Mouse (Mus musculus) stomach, embryonic 16.5 days (tissue): ENCODE data around the gene Paics. TPM values are rescaled to one million over a fixed set of nuclear protein-coding genes. Genes with fewer than 3 reads are reported as not detected.

ENCODE experiments used
- ATAC-seq: fragments of 200-750 bp; cut with Nextera tagmentation; 2 replicates; pipeline ENCODE4 v1.8.0; 2017; ENCODE audit warnings: moderate number of reproducible peaks, moderate TSS enrichment; ENCODE audit not compliant: insufficient read depth, low FRiP score
- H3K27ac ChIP-seq: fragments of 300-500 bp; sonication (generic); 2 replicates; pipeline ENCODE4 v1.5.1; 2014; ENCODE audit warnings: low read length
- H3K27me3 ChIP-seq: fragments of 300-500 bp; sonication (generic); 2 replicates; pipeline ENCODE4 v1.6.1; 2014; ENCODE audit warnings: low read length, control low read depth, mixed read lengths; ENCODE audit not compliant: control insufficient read depth, insufficient read depth
- H3K36me3 ChIP-seq: fragments of 300-500 bp; sonication (generic); 2 replicates; pipeline ENCODE4 v1.6.1; 2014; ENCODE audit warnings: low read length; ENCODE audit not compliant: control insufficient read depth, insufficient read depth
- H3K4me1 ChIP-seq: fragments of 300-500 bp; sonication (generic); 2 replicates; pipeline ENCODE4 v1.6.1; 2014; ENCODE audit warnings: low read length, control low read depth, mixed read lengths; ENCODE audit not compliant: control insufficient read depth, insufficient read depth
- H3K4me2 ChIP-seq: fragments of 300-500 bp; sonication (generic); 2 replicates; pipeline ENCODE4 v1.6.1; 2014; ENCODE audit warnings: low read depth, low read length, mixed read lengths
- H3K4me3 ChIP-seq: fragments of 300-500 bp; sonication (generic); replicated peaks from 2 replicates; pipeline ENCODE4 v1.5.1; 2014; ENCODE audit warnings: mild to moderate bottlenecking, low read length
- H3K9ac ChIP-seq: fragments of 300-500 bp; sonication (generic); 2 replicates; pipeline ENCODE4 v1.6.1; 2014; ENCODE audit warnings: low read length
- H3K9me3 ChIP-seq: fragments of 300-500 bp; sonication (generic); replicated peaks from 2 replicates; pipeline ENCODE4 v1.6.1; 2016; ENCODE audit warnings: low read length, control low read depth; ENCODE audit not compliant: control insufficient read depth
- WGBS: fragments of 180-500 bp; shearing (Covaris S2); extraction: QIAGEN DNeasy Blood & Tissue Kit; methylation state at CpG from one replicate; pipeline ENCODE4 v1.1.7; 2014; 5-methylcytosine and 5-hydroxymethylcytosine counted together
- polyA plus RNA-seq: library from polyadenylated mRNA; unstranded; fragments of >200 nt; fragmentation: Nextera tagmentation; extraction: Ambion mirVana; gene quantifications from 2 replicates; pipeline ENCODE4 v1.2.1, GENCODE M21; 2015

The Paics gene
- polyA plus RNA-seq, 1 experiment from 2014 or later, result 210 TPM

DNA sequence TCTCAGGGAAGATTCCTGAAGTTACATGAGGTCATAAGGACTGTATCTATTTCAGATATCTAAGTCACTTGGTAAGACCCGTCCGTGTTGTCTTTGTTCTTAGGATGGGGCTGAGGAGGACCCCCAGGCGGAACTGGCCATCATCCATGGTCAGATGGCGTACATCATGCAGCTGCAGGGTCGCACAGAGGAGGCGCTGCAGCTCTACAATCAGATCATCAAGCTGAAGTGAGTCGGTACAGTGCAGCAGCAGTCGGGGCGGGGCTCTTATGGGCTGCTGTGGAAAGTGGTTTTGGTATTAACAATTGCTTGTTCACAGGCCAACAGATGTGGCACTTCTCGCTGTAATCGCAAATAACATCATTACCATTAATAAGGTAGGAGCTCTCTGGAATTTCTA is 32.9 kb downstream of the Paics start:
- ATAC-seq, result no peak
- whole genome bisulfite sequencing, result 92% methylated on average over 11 of the region's 11 CpGs
- H3K36me3 ChIP-seq, result peaks cover 55% of the 10 kb centered on the region
- H3K9me3 ChIP-seq, result no peaks in the 10 kb centered on the region
- no peaks in the 10 kb centered on the region for H3K4me1 ChIP-seq
- H3K27ac ChIP-seq, result no peak overlapping the region
- no peak overlapping the region for H3K9ac ChIP-seq
- no peak overlapping the region for H3K4me3 ChIP-seq
- no peak overlapping the region for H3K4me2 ChIP-seq
- H3K27me3 ChIP-seq, result no peaks in the 10 kb centered on the region

DNA sequence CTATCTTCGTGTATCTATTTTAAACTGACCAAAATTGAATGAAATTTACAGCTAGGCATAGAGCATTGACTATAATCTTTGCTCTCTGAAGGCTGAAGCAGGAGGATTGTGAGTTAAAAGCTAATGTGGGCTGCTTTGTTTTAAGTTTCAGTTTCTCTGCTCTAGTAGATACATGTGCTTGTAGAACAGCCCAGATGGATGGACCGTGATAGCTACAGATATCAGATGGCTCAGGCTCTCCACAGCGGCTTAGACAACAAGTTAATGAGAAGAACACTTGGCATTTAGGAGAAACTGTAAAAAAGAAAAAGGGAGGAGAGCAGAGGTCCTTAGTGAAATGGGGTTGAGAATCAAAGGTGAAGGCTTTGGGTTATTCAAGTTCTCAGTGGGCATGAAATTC is 39.7 kb downstream of the Paics start:
- 92% methylated on average over 3 of the region's 3 CpGs for WGBS
- Histone ChIP-seq H3K27ac (no peak overlapping the region), H3K4me2 (no peak overlapping the region), H3K9ac (no peak overlapping the region), H3K4me1 (no peaks in the 10 kb centered on the region), H3K36me3 (peaks cover 40% of the 10 kb centered on the region), H3K9me3 (no peaks in the 10 kb centered on the region), H3K27me3 (no peaks in the 10 kb centered on the region), H3K4me3 (no peak overlapping the region)
- ATAC-seq, result no peak

DNA sequence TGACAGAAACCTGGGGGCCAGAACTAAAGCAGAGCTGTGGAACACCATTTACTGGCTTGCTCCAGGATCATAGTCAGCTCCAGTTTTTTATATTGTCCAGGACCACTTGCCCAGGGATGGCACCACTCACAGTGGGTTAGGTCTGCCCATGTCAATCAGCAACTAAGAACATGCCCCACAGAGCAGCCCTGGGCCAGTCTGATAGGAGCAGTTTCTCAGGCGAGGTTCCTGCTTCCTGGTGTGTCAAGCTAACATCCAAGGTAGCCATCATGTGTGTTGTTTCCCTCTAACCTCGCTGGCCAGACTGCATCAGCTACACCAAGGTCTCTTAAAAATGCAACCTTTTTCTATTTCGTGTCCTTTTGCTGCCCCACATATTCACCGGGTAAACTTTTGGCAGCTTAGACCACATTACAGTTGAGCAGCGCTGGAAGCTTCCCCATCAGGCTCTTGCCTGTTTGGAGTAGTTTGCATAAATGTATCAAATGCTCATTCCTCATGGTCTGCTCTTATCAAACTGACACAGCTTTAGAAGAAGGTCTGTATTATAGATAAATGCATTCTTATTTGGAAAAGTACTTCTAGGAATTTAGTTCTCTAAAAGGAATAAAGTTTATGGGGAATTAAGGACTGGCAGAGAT is 42.2 kb downstream of the Paics start:
- no peak for ATAC-seq
- Histone ChIP-seq H3K36me3 (peaks cover 28% of the 10 kb centered on the region), H3K4me1 (no peaks in the 10 kb centered on the region), H3K27me3 (no peaks in the 10 kb centered on the region), H3K4me3 (no peak overlapping the region), H3K9ac (no peak overlapping the region), H3K4me2 (no peak overlapping the region), H3K27ac (no peak overlapping the region), H3K9me3 (no peaks in the 10 kb centered on the region)
- 94% methylated on average over 5 of the region's 5 CpGs for whole genome bisulfite sequencing

DNA sequence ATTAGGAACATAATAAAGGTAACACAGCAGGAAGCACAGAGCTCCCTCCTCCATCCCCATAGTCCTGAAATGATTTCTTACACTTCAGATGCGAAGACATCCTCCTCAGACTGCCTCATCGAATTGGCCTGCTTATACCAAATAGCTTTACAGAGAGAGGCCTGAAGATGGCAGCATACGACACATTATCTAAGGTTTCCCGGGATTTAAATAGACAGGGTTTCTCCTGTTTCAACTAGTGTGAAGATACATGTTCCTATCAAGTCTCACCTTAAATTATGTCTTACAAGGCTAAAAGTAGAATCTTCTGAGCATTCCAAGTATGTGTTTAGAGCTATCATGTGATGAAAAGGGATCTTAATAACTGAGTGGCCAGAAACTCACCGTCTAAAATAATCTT is 47.3 kb downstream of the Paics start:
- Histone ChIP-seq H3K4me3 (no peak overlapping the region), H3K9ac (no peak overlapping the region), H3K27ac (no peak overlapping the region), H3K36me3 (peaks cover 28% of the 10 kb centered on the region), H3K9me3 (no peaks in the 10 kb centered on the region), H3K4me2 (no peak overlapping the region), H3K27me3 (no peaks in the 10 kb centered on the region), H3K4me1 (no peaks in the 10 kb centered on the region)
- no peak for ATAC-seq
- 49% methylated on average over 5 of the region's 5 CpGs for WGBS

DNA sequence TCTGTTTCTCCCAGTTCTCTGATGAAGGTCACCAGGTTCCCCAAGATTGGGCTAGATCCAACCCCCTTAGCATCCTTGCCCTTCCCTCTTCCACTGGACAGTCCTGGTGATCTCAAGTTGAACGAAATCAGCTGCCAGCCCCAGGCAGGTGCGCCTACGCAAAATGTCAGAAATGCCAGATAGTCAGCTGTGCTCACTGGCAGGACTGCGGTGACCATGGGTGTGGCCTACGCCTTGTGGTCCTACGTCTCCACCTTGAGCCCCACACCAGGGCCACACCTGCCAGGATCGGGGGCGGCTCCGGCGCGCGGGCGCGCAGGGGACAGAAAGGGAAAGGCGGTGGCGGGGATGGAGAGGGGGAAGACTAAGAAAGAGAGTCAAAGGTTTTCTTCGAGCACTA is 50.1 kb downstream of the Paics start:
- no peak for ATAC-seq

DNA sequence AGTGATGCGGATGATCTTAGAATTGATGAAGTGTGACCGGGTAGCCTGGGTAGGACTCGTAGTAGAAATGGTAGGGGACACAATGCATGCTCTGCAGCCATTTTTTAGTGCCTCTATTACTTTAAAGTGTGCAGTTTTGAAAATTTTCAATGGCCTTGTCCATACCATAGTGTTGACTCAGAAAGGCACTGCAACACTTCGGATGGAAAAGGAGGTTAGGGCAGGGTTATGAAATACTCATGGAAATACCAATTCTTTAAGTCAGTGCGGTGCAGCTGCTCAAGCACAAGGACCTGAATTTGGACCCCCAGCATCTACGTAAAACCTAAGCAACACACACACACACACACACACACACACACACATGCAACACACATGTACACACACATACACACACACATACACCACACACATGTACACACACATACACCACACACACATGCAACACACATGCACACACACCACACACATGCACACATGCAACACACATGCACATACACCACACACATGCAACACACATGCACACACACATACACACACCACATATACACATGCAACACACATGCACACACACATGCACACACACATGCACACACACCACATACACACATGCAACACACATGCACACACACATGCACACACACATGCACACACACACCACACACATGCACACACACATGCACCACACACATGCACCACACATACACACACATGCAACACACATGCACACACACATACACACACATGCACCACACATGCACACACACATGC is 53.1 kb downstream of the Paics start, which contains the start of gene Arl9:
Gene Arl9, plus strand, starts transcription at position 5 of the 771 bp plus-strand sequence.
- H3K27ac ChIP-seq, result no peak within 1 kb of the TSS
- H3K27me3 ChIP-seq, result no peaks in the 10 kb centered on the region
- 95% methylated on average over 6 of the region's 6 CpGs for WGBS
- no peak within 1 kb of the TSS for H3K4me3 ChIP-seq
- H3K4me2 ChIP-seq, result no peak within 1 kb of the TSS
- ATAC-seq, result no peak
- H3K36me3 ChIP-seq, result peaks cover 11% of the 10 kb centered on the region
- no peaks in the 10 kb centered on the region for H3K4me1 ChIP-seq
- H3K9ac ChIP-seq, result no peak within 1 kb of the TSS
- no peaks in the 10 kb centered on the region for H3K9me3 ChIP-seq

More for the DNA sequence above, 50.1 kb downstream of the Paics start:
- Histone ChIP-seq H3K4me3 (no peak overlapping the region), H3K36me3 (peaks cover 18% of the 10 kb centered on the region), H3K4me1 (no peaks in the 10 kb centered on the region), H3K9ac (no peak overlapping the region), H3K4me2 (no peak overlapping the region), H3K9me3 (no peaks in the 10 kb centered on the region), H3K27ac (no peak overlapping the region), H3K27me3 (no peaks in the 10 kb centered on the region)
- 92% methylated on average over 17 of the region's 17 CpGs for WGBS

DNA sequence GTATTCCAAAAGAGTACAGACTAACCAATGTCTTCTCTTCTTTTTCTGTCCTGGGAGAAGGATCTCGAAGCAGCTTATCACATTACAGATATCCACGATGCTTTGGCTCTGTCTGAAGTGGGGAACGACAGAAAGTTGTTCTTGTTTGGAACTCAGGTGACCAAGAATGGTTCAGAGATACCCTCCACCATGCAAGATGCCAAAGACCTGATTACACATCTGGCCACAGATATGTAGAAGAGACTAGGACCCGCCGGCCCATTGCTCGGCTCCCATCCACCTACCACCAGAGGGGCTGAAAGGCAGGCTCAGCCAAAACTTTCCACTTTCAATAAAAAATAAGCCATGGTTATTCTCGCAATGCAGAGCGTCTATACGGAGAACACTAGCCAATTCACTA is 59.2 kb downstream of the Paics start:
- no peak overlapping the region for H3K4me2 ChIP-seq
- no peak overlapping the region for H3K4me3 ChIP-seq
- 90% methylated on average over 9 of the region's 9 CpGs for WGBS
- H3K9me3 ChIP-seq, result no peaks in the 10 kb centered on the region
- H3K4me1 ChIP-seq, result no peaks in the 10 kb centered on the region
- no peaks in the 10 kb centered on the region for H3K27me3 ChIP-seq
- ATAC-seq, result no peak
- no peak overlapping the region for H3K27ac ChIP-seq
- H3K9ac ChIP-seq, result no peak overlapping the region
- H3K36me3 ChIP-seq, result no peaks in the 10 kb centered on the region

DNA sequence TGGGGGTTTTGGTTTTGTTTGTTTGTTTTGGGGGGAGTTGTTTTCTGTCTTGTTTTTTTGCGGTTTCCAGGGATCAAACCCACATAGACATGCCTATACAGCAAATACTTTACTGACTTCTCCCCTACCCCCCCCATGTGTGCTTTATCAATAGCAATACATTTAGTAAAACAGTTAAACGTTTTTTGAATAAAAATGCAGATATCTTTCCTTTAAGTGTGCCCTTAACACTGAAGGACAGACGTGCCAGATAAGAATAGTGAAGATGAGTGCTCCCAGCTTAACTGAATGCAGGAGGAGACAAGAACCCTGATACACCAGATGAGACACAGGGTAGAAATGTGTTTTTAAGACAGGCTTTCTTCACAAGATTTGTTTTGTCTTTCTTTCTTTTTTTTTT is 60.0 kb downstream of the Paics start:
- WGBS, result 63% methylated on average over 3 of the region's 3 CpGs
- Histone ChIP-seq H3K9ac (no peak overlapping the region), H3K4me3 (no peak overlapping the region), H3K36me3 (no peaks in the 10 kb centered on the region), H3K9me3 (no peaks in the 10 kb centered on the region), H3K4me1 (no peaks in the 10 kb centered on the region), H3K27me3 (no peaks in the 10 kb centered on the region), H3K4me2 (no peak overlapping the region), H3K27ac (no peak overlapping the region)
- no peak for ATAC-seq

DNA sequence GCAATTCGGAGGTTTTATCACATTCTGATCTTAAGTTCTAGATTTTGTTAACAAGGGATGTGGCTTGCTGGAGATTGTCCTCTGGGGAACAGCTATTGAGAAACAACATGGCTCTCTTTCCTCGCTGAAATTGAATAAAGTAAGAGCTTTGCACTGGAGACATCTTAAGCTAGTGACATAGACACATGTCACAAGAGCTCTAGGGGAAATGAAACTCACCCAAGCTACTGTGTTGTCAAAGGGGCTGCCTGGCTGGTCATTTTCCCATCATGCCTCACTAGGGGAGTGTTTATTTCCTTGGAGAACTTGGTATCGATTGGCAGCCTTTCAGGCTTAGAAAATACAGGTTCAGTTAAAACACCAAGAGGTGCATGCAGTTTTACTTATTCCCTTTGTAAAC is 62.1 kb downstream of the Paics start:
- Histone ChIP-seq H3K4me1 (no peaks in the 10 kb centered on the region), H3K36me3 (no peaks in the 10 kb centered on the region), H3K27ac (no peak overlapping the region), H3K9me3 (no peaks in the 10 kb centered on the region), H3K9ac (no peak overlapping the region), H3K4me3 (no peak overlapping the region), H3K4me2 (no peak overlapping the region), H3K27me3 (no peaks in the 10 kb centered on the region)
- WGBS, result 62% methylated on average over 3 of the region's 3 CpGs
- ATAC-seq, result no peak
